Mouse (Mus musculus) spleen, postnatal 0 days (tissue): ENCODE results near the gene AC170998.1. TPM values are rescaled to one million over a fixed set of nuclear protein-coding genes. Genes with fewer than 3 reads are reported as not detected.

ENCODE experiments used
- polyA plus RNA-seq: library from polyadenylated mRNA; unstranded; fragments of >200 nt; fragmentation: Nextera tagmentation; extraction: Ambion mirVana; gene quantifications from 2 replicates; pipeline ENCODE4 v1.2.1, GENCODE M21; 2015

AC170998.1 gene
- 3.1 and 3.6 TPM in 2 replicates for polyA plus RNA-seq

GRCm38 (mm10) chr17:28725783-28726182, at the start of gene AC170998.1:
AC170998.1 (plus strand) TSS chr17:28726083.

GRCm38 (mm10) chr17:28689586-28690283, 36.1 kb upstream of the AC170998.1 start, which contains the start of gene Slc26a8:
Slc26a8 (minus strand) TSS chr17:28690233.

DNA sequence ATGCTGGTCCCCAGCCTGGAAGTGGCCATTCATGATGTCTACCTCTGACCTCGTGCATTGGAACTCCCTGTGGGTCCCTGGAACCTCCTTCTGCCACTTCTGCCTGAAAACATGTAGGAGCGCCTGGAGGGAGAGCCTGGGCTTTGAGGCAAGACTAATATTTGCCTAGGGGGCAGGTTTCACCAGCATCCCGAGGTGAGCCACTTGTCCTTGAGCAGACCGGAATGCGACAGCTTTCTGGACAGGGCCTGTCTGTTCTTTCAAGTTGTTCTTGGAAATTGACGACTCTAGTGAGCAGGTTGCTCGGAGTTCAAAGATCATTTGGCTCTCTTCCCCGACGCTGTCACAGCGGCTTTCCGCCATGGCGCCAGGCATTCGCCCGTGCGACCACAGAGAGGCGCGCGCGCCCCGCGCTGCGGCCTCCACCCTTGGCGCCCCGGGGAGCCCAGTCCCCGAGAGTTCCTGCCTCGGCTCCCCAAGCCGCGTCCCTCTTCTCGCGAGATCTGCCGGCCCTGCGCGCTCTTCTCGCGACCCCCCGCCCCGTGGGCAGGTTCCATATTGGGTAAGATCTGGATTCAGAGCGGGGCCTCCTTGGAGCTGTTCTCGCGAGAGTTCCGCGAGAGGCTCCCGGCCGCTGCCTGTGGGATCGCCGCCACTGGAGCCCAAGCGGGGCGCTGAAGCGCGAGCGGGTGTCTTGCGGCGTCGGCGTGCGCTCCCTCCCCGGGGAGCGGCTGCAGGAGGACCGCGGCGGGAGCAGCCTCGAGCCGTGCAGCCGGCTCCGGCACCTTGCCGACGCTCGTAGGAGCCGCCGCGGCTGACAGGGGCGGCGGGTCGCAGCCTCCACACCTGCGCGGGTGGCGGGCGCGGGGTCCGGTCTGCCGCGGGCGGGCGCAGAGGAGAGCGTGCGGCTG, 34.9 kb upstream of the AC170998.1 start, which contains the start of gene Mapk14:
Gene Mapk14, plus strand, starts transcription at position 554 of the 911 bp plus-strand sequence.

DNA sequence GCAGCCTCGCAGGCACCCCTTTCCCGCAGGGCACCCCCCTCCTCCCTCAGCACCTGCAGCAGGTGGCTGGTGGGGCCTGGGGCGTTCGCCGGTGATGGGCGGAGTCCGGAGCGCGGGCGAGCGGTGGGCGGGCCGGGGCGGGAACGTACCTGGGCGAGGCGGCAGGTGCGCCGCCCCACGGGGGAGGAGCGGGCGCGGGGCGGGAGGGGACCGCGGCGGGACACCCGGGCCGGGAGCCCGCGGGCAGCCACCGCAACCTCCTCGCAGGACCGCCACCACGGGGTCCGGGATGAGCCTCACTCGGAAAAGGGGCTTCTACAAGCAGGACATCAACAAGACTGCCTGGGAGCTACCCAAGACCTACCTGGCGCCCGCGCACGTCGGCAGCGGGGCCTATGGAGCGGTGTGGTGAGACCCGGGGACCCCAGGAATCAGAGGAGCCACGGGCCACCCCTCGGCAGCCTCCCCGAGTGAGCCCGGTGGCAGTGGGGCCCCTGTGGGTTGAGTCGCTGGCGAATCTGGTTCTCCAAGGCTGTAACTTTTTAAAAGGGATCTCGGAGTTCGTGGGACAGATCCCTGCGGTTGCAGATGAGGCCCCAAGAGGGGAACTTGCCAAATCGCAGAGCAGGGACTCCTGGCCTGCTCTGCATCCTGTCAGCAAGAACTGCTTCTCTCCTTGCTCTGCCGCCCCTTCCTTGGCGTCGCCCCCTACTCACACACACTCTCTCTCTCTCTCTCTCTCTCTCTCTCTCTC, 43.4 kb downstream of the AC170998.1 start, which contains the start of gene Mapk13:
Gene Mapk13, plus strand, starts transcription at position 177 of the 754 bp plus-strand sequence.

Other genes with a start within 250 kb of the AC170998.1 start
- gene Fkbp5, start 208.6 kb upstream of the AC170998.1 start, polyA plus RNA-seq, result 16.5 and 18.1 TPM in 2 replicates
- not detected in 2 replicates for gene Armc12, start 195.3 kb upstream of the AC170998.1 start, polyA plus RNA-seq
- not detected in 2 replicates for gene Clpsl2, start 176.7 kb upstream of the AC170998.1 start, polyA plus RNA-seq
- gene Clps, start 165.3 kb upstream of the AC170998.1 start, polyA plus RNA-seq, result 92.0 and 280 TPM in 2 replicates
- gene Lhfpl5, start 150.4 kb upstream of the AC170998.1 start, polyA plus RNA-seq, result 0.11 and 0.13 TPM in 2 replicates
- gene Srpk1, start 103.4 kb upstream of the AC170998.1 start, polyA plus RNA-seq, result 49.3 and 50.4 TPM in 2 replicates
- 0.49 and 0.90 TPM in 2 replicates for gene Slc26a8, start 35.9 kb upstream of the AC170998.1 start, polyA plus RNA-seq
- 29.8 and 34.6 TPM in 2 replicates for gene Mapk14, start 34.8 kb upstream of the AC170998.1 start, polyA plus RNA-seq
- 27.5 and 39.9 TPM in 2 replicates for gene Mapk13, start 43.2 kb downstream of the AC170998.1 start, polyA plus RNA-seq
- 52.0 and 59.2 TPM in 2 replicates for gene Brpf3, start 75.0 kb downstream of the AC170998.1 start, polyA plus RNA-seq
- 0.29 and 0.34 TPM in 2 replicates for gene Pnpla1, start 132.3 kb downstream of the AC170998.1 start, polyA plus RNA-seq
- 0.10 and 0.13 TPM in 2 replicates for gene 4930539E08Rik, start 189.2 kb downstream of the AC170998.1 start, polyA plus RNA-seq
- 0.46 and 1.0 TPM in 2 replicates for gene Pxt1, start 217.8 kb downstream of the AC170998.1 start, polyA plus RNA-seq
- 62.8 and 66.8 TPM in 2 replicates for gene Kctd20, start 225.9 kb downstream of the AC170998.1 start, polyA plus RNA-seq